Mouse (Mus musculus) hindlimb bud, embryonic 11.5 days (tissue): ENCODE results near the gene Dnah8.

Experiments used
- DNase-seq: peaks from one replicate; pipeline ENCODE4 v3.0.0-alpha.2; 2012; ENCODE audit warnings: low read depth, low spot score; ENCODE audit errors: extremely low spot score

The Dnah8 gene

GRCm38 (mm10) chr17:30808866-30809660 lies 184.9 kb downstream of the Dnah8 start:
- no peak for DNase-seq

DNA sequence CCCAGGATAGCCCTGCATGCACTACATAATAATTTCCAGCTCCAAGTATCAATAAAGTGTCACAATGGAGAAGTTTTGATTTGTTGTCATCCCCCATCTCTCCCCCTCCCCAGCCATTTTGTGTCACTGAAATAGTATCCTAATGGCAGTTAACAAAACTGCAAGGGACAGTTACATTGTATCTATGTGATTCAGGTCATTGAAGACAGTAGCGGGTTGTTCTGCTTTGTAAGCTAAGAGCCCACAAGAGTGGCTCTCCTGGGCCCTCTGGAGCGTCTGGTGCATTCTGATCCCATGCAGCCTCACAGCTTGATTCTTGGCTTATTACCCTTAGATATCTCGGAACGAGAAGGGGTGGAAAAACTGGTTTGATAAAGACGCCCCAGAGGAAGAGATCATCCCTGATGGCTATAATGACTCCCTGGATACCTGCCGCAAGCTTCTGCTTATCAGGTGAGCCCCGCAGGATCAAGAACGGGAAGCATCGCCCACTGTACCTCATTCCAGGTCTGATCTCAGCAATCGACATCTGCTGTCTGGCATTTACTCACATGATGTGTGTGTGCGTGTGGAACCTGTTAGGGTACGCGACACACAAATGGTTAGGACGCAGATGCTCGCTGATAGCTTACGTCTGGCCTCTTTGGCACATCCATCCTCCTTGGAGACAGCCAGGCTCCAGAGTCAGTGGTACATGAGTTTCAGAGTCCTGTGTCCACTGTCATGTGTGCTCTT lies 185.9 kb downstream of the Dnah8 start:
- DNase-seq = no peak

GRCm38 (mm10) chr17:30818543-30818942 lies 194.4 kb downstream of the Dnah8 start:
- no peak for DNase-seq

GRCm38 (mm10) chr17:30819134-30819533 lies 195.0 kb downstream of the Dnah8 start:
- DNase-seq = no peak

DNA sequence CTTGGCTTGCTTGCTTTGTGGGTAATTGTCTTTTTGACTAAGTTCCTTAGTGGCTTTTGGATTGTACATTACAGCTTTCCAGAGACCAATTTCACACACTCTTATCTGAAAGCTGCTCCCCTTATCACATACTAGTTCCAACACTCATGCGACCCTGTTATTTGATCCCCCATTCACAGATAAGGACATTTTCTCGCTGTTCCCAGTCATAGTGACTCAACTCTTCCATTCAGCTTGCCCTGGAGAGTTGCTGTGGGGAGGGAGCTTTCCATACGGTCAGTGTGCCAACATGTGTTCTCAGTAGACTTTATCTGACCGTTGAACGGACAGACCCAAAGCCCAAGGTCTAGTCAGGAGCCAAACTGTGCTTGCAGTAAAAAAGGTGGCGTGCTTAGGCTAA lies 197.0 kb downstream of the Dnah8 start:
- DNase-seq = no peak

DNA sequence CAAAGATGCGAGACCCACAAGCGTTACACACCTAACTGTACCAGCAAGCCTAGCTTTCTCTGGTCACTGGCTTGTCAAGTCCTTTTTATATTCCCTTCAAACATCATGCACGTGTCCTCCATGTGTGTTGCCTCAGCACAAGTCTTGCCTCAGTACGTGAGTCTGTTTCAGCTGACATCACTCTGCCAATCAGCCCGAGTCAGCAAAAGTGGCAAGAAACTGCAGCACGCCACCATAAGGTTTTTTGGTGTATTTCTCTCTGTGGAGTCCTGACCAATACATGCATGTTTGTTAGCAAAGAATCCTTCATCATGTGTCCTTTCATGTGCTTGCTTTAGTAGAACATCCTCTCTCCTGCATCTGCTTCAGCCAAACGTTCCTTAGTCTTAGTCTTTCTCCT lies 200.3 kb downstream of the Dnah8 start:
- no peak for DNase-seq

DNA sequence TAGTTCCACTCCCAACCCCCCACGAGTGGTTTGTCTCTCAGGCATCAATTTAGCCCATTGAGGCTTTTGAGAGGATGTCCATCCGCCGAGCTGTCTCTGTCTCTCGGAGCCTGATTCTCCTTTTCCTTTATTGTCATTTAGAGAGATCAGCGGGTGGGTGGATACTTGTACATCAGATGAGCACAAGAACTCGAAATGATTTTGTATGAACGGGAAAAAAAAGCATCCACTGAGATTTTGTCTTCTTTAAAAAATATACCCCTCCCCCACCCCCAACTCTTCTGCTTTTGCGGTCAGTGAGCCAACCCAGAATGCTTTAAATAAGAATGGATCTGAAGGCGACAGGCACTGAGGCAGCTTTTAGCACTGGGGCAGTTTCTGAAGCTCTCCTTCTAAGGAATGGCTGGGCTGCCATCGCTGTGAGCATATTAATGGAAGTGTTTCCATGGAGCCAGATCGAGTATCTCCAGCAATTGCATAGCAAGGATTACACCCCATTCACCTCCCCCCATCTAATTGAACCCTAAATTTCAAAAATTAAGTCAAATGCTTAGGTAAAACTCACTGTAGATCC lies 201.7 kb downstream of the Dnah8 start:
- no peak for DNase-seq

DNA sequence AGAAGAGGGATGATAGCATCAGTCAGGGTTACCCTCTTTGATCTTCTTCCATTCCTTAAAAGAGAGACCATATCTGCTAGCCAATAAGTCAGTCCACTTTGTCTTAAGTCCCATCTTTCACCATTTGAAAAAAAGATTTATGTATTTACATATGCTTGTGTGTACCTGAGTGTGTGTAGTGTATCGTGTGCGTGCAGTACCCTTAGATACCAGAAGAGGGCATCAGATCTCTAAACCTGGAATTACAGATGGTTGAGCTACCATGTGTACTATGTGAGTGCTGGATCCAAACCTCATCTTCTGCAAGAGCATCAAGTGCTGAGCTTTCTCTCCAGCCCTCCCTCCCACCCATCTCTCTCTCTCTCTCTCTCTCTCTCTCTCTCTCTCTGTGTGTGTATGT lies 207.0 kb downstream of the Dnah8 start:
- DNase-seq = no peak

GRCm38 (mm10) chr17:30835419-30835818 lies 211.3 kb downstream of the Dnah8 start:
- no peak for DNase-seq

DNA sequence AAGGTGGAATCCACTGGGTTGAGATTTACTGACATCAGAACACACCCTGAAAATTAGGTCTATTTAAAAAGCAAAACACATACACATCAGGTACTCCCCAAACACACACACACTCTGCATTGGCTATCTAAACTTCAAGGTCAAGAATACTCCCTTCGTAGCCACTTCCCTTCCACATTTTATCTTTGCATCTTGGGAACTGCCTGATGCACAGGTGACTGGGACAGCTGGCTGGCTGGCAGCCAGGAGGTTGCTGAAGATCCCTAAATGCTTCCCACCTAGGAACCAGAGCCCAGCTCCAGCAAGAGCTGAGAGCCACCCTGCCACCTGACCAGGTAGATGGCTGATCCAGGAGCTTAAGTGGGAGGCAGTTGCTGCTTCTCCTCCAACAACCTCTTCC lies 212.9 kb downstream of the Dnah8 start:
- DNase-seq = no peak

DNA sequence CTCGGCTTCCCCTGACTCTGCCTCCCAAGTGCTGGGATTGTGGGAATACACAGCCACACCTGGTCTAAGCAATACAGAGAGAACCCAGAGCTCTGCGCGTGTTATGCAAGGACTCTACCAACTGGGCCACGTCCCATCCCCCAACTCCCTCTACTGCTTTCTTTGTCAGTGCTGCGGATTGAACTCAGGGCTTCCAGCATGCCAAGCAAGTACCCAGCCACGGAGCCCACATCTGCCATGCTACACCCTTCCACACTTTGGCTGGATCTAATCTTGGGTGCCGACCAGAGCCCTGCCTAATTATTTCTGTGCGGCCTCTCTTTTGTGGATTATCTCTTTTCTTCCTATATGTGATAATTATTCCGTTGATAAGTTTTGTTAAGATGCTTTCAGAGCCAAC lies 215.9 kb downstream of the Dnah8 start:
- DNase-seq = no peak

GRCm38 (mm10) chr17:30842312-30842711 lies 218.2 kb downstream of the Dnah8 start:
- no peak for DNase-seq

GRCm38 (mm10) chr17:30844321-30844791 lies 220.2 kb downstream of the Dnah8 start:
- DNase-seq = no peak

GRCm38 (mm10) chr17:30847498-30847897 lies 223.3 kb downstream of the Dnah8 start:
- DNase-seq = no peak

DNA sequence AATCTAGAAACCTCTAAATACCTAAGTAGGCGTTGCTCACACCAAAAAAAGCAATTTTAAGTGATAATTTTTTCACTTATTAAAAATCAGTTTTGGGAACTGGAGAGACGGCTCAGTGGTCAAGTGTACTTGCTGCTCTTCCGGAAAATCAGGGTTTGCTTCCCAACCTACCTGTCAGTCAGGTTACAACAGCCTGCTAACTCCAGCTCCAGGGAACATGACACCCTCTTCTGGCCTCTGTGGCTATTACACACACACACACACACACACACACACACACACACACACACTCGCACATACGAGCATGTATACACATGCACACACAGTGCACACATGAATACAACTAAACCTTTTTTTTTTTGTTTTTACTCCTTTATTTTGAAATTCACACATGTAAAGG lies 223.9 kb downstream of the Dnah8 start:
- DNase-seq = no peak

- no peak for DNase-seq
These were observed 224.7 kb downstream of the Dnah8 start for GRCm38 (mm10) chr17:30848804-30849203.

DNA sequence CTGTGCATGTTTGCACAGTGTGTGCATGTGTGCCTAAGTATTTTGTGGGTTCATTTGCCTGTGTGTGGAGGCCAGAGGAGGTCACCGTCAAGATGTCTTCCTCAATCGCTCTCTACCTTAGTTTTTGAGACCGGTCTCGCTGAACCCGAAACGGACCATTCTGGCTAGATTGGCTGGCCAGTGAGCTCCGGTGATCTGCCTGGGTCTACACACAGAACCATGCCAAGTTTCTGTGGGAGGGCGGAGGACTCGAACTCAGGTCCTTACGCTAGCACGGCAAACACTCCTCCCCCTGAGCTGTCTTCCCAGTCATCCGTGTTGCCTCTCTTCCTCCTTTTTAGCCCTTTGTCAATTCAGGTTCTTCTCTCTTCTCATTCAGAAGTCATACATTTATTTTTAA lies 225.7 kb downstream of the Dnah8 start:
- DNase-seq = no peak

DNA sequence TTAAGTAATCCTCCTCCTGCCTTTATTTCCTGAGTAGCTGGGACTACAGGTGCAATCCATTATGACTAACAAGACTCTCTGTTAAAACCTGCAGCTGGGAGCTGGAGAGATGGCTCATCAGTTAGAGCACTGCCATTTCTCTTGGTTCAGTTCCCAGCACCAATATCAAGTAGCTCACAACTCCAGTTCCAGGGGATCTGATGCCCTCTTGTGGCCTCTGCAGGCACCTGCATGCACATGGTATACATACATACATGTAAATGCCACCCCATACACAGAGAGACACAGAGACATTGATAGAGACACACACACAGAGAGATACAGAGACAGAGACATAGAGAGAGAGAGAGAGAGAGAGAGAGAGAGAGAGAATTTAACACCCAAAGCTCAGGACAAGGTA lies 228.2 kb downstream of the Dnah8 start:
- DNase-seq = no peak

DNA sequence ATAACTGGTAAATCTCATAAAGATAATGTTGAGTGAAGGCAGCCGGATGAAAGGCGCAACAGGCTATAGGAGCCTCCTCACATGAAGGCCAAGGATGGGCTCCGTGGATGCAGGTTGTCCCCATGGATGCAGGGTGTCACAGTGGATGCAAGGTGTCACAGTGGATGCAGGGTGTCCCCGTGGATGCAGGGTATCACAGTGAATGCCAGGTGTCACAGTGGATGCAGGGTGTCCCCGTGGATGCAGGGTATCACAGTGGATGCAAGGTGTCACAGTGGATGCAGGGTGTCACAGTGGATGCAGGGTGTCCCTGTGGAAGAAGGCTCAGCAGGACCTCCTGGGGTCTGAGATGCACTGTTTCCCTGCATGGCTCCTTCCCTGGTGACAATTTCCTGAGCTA lies 233.2 kb downstream of the Dnah8 start:
- no peak for DNase-seq

- DNase-seq = no peak
These were observed 234.6 kb downstream of the Dnah8 start for GRCm38 (mm10) chr17:30858586-30859259.

- no peak for DNase-seq
These were observed 235.9 kb downstream of the Dnah8 start for GRCm38 (mm10) chr17:30859989-30860585.
